Mouse (Mus musculus) kidney, adult 2 months (tissue): ENCODE measurements around the gene Lamb2. TPM values are rescaled to one million over a fixed set of nuclear protein-coding genes. Genes with fewer than 3 reads are reported as not detected.

Experiments
- DNase-seq: peaks from one replicate; pipeline ENCODE4 v3.0.0; 2021
- H3K27ac ChIP-seq: fragments of 200-500 bp; 2 replicates; pipeline ENCODE4 v1.5.1; 2012; ENCODE audit warnings: low read depth, low read length, control low read depth, inconsistent platforms; ENCODE audit not compliant: insufficient read depth
- H3K27me3 ChIP-seq: fragments of 200-500 bp; replicated peaks from 2 replicates; pipeline ENCODE4 v1.6.1; 2012; ENCODE audit warnings: mild to moderate bottlenecking, moderate library complexity, low read length, inconsistent platforms; ENCODE audit not compliant: control insufficient read depth, insufficient read depth
- H3K36me3 ChIP-seq: fragments of 200-500 bp; 2 replicates; pipeline ENCODE4 v1.6.1; 2012; ENCODE audit warnings: mild to moderate bottlenecking, moderate library complexity, low read length, inconsistent platforms; ENCODE audit not compliant: control insufficient read depth, insufficient read depth
- H3K4me1 ChIP-seq: fragments of 200-500 bp; 2 replicates; pipeline ENCODE4 v1.6.1; 2011; ENCODE audit warnings: low read length; ENCODE audit not compliant: control insufficient read depth, insufficient read depth
- H3K4me3 ChIP-seq: fragments of 200-500 bp; 2 replicates; pipeline ENCODE4 v1.5.1; 2011; ENCODE audit warnings: mild to moderate bottlenecking, low read depth, low read length, control low read depth; ENCODE audit not compliant: insufficient read depth
- CTCF ChIP-seq: fragments of 200-500 bp; conservative IDR thresholded peaks from 2 replicates; pipeline ENCODE4 v1.5.1; 2011; ENCODE audit warnings: low read depth, mild to moderate bottlenecking, control low read depth, low read length, moderate library complexity, mixed read lengths; ENCODE audit not compliant: insufficient read depth, insufficient read length
- POLR2A ChIP-seq: fragments of 200-500 bp; IDR thresholded peaks from one replicate; pipeline ENCODE4 v1.6.1; 2011; ENCODE audit warnings: low read depth, low read length, control low read depth
- whole genome bisulfite sequencing: fragments of 180-500 bp; shearing (Covaris S2); methylation state at CpG from one replicate; pipeline ENCODE4 v1.1.7; 2018; 5-methylcytosine and 5-hydroxymethylcytosine counted together
- polyA plus RNA-seq: library from polyadenylated mRNA; depleted of rRNA; stranded (reverse); fragments of >200 nt; gene quantifications from 2 replicates; pipeline ENCODE4 v1.2.3, GENCODE M21; 2012

The Lamb2 gene
- polyA plus RNA-seq, 1 experiment: 80.4 TPM

- no peak overlapping the region for H3K27ac ChIP-seq
- 96% methylated on average over 17 of the region's 17 CpGs for WGBS
- H3K4me3 ChIP-seq: no peak overlapping the region
- H3K27me3 ChIP-seq: no peaks in the 10 kb centered on the region
- no peaks in the 10 kb centered on the region; the same call in 1 of the 2 replicates for H3K36me3 ChIP-seq
- TF ChIP-seq POLR2A: no peak
- TF ChIP-seq CTCF: no peak
- no peak for DNase-seq
- peaks cover 6% of the 10 kb centered on the region for H3K4me1 ChIP-seq
Measured at GRCm38 (mm10) chr9:108488403-108488802, 8.9 kb downstream of the Lamb2 start.

- Histone ChIP-seq H3K36me3 (peaks cover 3% of the 10 kb centered on the region; the same call in 1 of the 2 replicates), H3K4me1 (peaks cover 6% of the 10 kb centered on the region)
Measured at GRCm38 (mm10) chr9:108489215-108489614, 9.7 kb downstream of the Lamb2 start.

GRCm38 (mm10) chr9:108489702-108490558, 10.4 kb downstream of the Lamb2 start:
- WGBS: 56% methylated on average over 26 of the region's 26 CpGs

More at GRCm38 (mm10) chr9:108489215-108489614, 9.7 kb downstream of the Lamb2 start:
- WGBS: 97% methylated on average over 20 of the region's 20 CpGs
- TF ChIP-seq CTCF: no peak
- no peak for TF ChIP-seq POLR2A
- no peak for DNase-seq
- no peaks in the 10 kb centered on the region for H3K27me3 ChIP-seq
- no peak overlapping the region for H3K27ac ChIP-seq
- H3K4me3 ChIP-seq: no peak overlapping the region

GRCm38 (mm10) chr9:108490559-108491285, 11.2 kb downstream of the Lamb2 start, which contains the start of gene Usp19:
Usp19 (plus strand) TSS chr9:108490602.
- WGBS: 1% methylated on average over 69 of the region's 69 CpGs
- peak; percentile 21 for TF ChIP-seq POLR2A
- no peak for TF ChIP-seq CTCF
- H3K27ac ChIP-seq: peak within 1 kb of the TSS; percentile 75

More at GRCm38 (mm10) chr9:108489702-108490558, 10.4 kb downstream of the Lamb2 start:
- DNase-seq: no peak
- Histone ChIP-seq H3K4me1 (peaks cover 6% of the 10 kb centered on the region), H3K36me3 (peaks cover 3% of the 10 kb centered on the region; the same call in 1 of the 2 replicates), H3K27ac (peak overlapping the region; percentile 75), H3K27me3 (no peaks in the 10 kb centered on the region), H3K4me3 (peak overlapping the region; percentile 81)
- no peak for TF ChIP-seq CTCF
- peak; percentile 5 for TF ChIP-seq POLR2A

GRCm38 (mm10) chr9:108491286-108491580, 11.7 kb downstream of the Lamb2 start:
- no peak for DNase-seq
- TF ChIP-seq CTCF (no peak), POLR2A (no peak)
- peak overlapping the region; percentile 81 for H3K4me3 ChIP-seq
- peaks cover 6% of the 10 kb centered on the region; the same call in 1 of the 2 replicates for H3K36me3 ChIP-seq
- no peaks in the 10 kb centered on the region for H3K27me3 ChIP-seq
- H3K4me1 ChIP-seq: peaks cover 6% of the 10 kb centered on the region
- H3K27ac ChIP-seq: peak overlapping the region; percentile 75
- WGBS: under 1% methylated on average over 12 of the region's 12 CpGs

More at GRCm38 (mm10) chr9:108490559-108491285, 11.2 kb downstream of the Lamb2 start, which contains the start of gene Usp19:
- no peaks in the 10 kb centered on the region for H3K27me3 ChIP-seq
- peak within 1 kb of the TSS; percentile 81 for H3K4me3 ChIP-seq
- peaks cover 6% of the 10 kb centered on the region; the same call in 1 of the 2 replicates for H3K36me3 ChIP-seq
- DNase-seq: peak; percentile 99
- H3K4me1 ChIP-seq: peaks cover 6% of the 10 kb centered on the region

- no peaks in the 10 kb centered on the region for H3K27me3 ChIP-seq
- no peak overlapping the region for H3K27ac ChIP-seq
- WGBS: 52% methylated on average over 16 of the region's 16 CpGs
- peak; percentile 54 for DNase-seq
- TF ChIP-seq POLR2A (no peak), CTCF (no peak)
- peaks cover 6% of the 10 kb centered on the region for H3K4me1 ChIP-seq
- H3K4me3 ChIP-seq: peak overlapping the region; percentile 4
- H3K36me3 ChIP-seq: peaks cover 6% of the 10 kb centered on the region
Measured at GRCm38 (mm10) chr9:108492043-108492750, 12.7 kb downstream of the Lamb2 start.
